Mouse (Mus musculus) forebrain, embryonic 16.5 days (tissue): ENCODE measurements around the gene Map3k4. TPM values are rescaled to one million over a fixed set of nuclear protein-coding genes. Genes with fewer than 3 reads are reported as not detected.
"Not testable (repeated sequence)": the region's sequence is repeated elsewhere in the genome, so short reads cannot be mapped to it uniquely, and the experiment has no call there.

ENCODE experiments used
- ATAC-seq: fragments of 200-750 bp; cut with Nextera tagmentation; 2 replicates; pipeline ENCODE4 v1.8.0; 2017; ENCODE audit warnings: mild to moderate bottlenecking, moderate library complexity
- H3K27ac ChIP-seq: fragments of 300-500 bp; sonication (generic); 2 replicates; pipeline ENCODE4 v1.5.1; 2014; ENCODE audit warnings: low read length, control low read depth
- H3K27me3 ChIP-seq: fragments of 300-500 bp; sonication (generic); replicated peaks from 2 replicates; pipeline ENCODE4 v1.6.1; 2014; ENCODE audit warnings: low read length; ENCODE audit not compliant: control insufficient read depth, insufficient read depth
- H3K36me3 ChIP-seq: fragments of 300-500 bp; sonication (generic); 2 replicates; pipeline ENCODE4 v1.6.1; 2014; ENCODE audit not compliant: control insufficient read depth, insufficient read depth
- H3K4me1 ChIP-seq: fragments of 300-500 bp; sonication (generic); replicated peaks from 2 replicates; pipeline ENCODE4 v1.6.1; 2014; ENCODE audit warnings: low read length; ENCODE audit not compliant: control insufficient read depth, insufficient read depth
- H3K4me2 ChIP-seq: fragments of 300-500 bp; sonication (generic); 2 replicates; pipeline ENCODE4 v1.6.1; 2014; ENCODE audit warnings: mild to moderate bottlenecking, low read length, control low read depth
- H3K4me3 ChIP-seq: fragments of 300-500 bp; sonication (generic); replicated peaks from 2 replicates; pipeline ENCODE4 v1.5.1; 2014; ENCODE audit warnings: mild to moderate bottlenecking, low read length, control low read depth
- H3K9ac ChIP-seq: fragments of 300-500 bp; sonication (generic); replicated peaks from 2 replicates; pipeline ENCODE4 v1.6.1; 2014; ENCODE audit warnings: low read depth, low read length, control low read depth
- H3K9me3 ChIP-seq: fragments of 300-500 bp; sonication (generic); 2 replicates; pipeline ENCODE4 v1.6.1; 2016; ENCODE audit warnings: low read length; ENCODE audit not compliant: control insufficient read depth
- WGBS: fragments of 180-500 bp; shearing (Covaris S2); extraction: QIAGEN DNeasy Blood & Tissue Kit; methylation state at CpG from one replicate; pipeline ENCODE4 v1.1.7; 2014; 5-methylcytosine and 5-hydroxymethylcytosine counted together
- polyA plus RNA-seq: library from polyadenylated mRNA; unstranded; fragments of >200 nt; fragmentation: Nextera tagmentation; extraction: Ambion mirVana; gene quantifications from 2 replicates; pipeline ENCODE4 v1.2.1, GENCODE M21; 2015

Map3k4 gene
- polyA plus RNA-seq, 1 experiment from 2014 or later, result 37.8 TPM

GRCm38 (mm10) chr17:12295926-12296325 is 22.7 kb downstream of the Map3k4 start:
- not testable (repeated sequence) for ATAC-seq, H3K27ac ChIP-seq, H3K36me3 ChIP-seq, H3K4me2 ChIP-seq, H3K4me3 ChIP-seq, H3K27me3 ChIP-seq, H3K9ac ChIP-seq, H3K9me3 ChIP-seq
- peaks cover 37% of the 10 kb centered on the region for H3K4me1 ChIP-seq
- WGBS, result 92% methylated on average over 5 of the region's 5 CpGs

DNA sequence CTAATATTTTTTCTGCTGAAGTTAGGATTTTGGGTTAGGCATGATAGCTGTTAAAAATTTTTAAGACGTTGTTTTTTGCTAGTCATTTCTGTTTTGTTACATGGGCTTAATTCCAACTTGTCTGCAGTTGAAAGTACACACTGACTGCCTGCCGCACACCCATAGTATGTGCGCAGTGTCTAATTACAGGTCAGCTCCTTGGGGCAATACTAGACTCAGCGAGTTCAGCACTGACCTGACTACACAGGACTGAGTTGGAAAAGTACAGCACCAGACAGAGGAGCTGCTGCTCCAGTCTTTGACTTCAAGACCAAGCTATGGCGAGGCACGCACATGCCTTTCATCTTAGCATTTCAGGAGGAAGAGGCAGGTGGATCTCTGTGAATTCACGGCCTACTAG is 24.2 kb downstream of the Map3k4 start:
- 89% methylated on average over 7 of the region's 7 CpGs for WGBS
- no peaks in the 10 kb centered on the region for H3K27me3 ChIP-seq

DNA sequence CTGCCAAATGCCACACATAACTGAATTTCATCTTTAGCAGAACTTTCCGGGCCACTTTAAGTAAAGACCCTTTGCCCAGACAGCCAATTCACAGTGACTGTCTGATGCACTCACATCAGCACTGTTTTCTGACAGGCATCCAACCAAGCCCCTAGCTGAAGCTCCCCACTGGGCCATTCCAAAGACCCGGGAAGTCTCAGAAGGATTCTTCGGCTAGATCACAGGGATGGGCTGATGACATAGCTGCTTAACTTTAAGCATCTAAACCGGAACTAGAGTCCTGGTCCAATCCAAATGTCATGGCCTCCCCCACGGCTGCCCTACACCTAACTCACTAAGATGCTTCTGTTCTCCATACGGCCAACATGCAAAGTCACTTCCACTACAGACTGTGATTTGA is 25.0 kb downstream of the Map3k4 start:
- Histone ChIP-seq H3K4me2 (no peak overlapping the region), H3K9ac (no peak overlapping the region), H3K36me3 (no peaks in the 10 kb centered on the region), H3K9me3 (no peaks in the 10 kb centered on the region), H3K4me3 (no peak overlapping the region), H3K27me3 (no peaks in the 10 kb centered on the region), H3K27ac (no peak overlapping the region; the same call in 1 of the 2 replicates), H3K4me1 (peaks cover 29% of the 10 kb centered on the region)
- ATAC-seq, result no peak
- WGBS, result 58% methylated on average over 6 of the region's 6 CpGs

More for the DNA sequence above, 24.2 kb downstream of the Map3k4 start:
- no peak overlapping the region for H3K27ac ChIP-seq
- H3K36me3 ChIP-seq, result no peaks in the 10 kb centered on the region
- no peaks in the 10 kb centered on the region for H3K9me3 ChIP-seq
- no peak for ATAC-seq
- no peak overlapping the region for H3K9ac ChIP-seq
- peaks cover 33% of the 10 kb centered on the region for H3K4me1 ChIP-seq
- H3K4me2 ChIP-seq, result no peak overlapping the region
- no peak overlapping the region for H3K4me3 ChIP-seq

GRCm38 (mm10) chr17:12292877-12293276 is 25.7 kb downstream of the Map3k4 start:
- Histone ChIP-seq H3K27me3 (no peaks in the 10 kb centered on the region), H3K4me2 (no peak overlapping the region), H3K4me1 (peaks cover 29% of the 10 kb centered on the region), H3K9ac (no peak overlapping the region), H3K27ac (no peak overlapping the region), H3K4me3 (no peak overlapping the region), H3K36me3 (no peaks in the 10 kb centered on the region), H3K9me3 (no peaks in the 10 kb centered on the region)
- no peak for ATAC-seq
- WGBS, result 65% methylated on average over 8 of the region's 8 CpGs

- no peak for ATAC-seq
- H3K27ac ChIP-seq, result no peak overlapping the region
- WGBS, result 100% methylated on average over 1 of the region's 1 CpGs
- peaks cover 29% of the 10 kb centered on the region for H3K4me1 ChIP-seq
- H3K4me2 ChIP-seq, result no peak overlapping the region
- H3K9me3 ChIP-seq, result no peaks in the 10 kb centered on the region
- H3K4me3 ChIP-seq, result no peak overlapping the region
- H3K36me3 ChIP-seq, result no peaks in the 10 kb centered on the region
- no peaks in the 10 kb centered on the region for H3K27me3 ChIP-seq
- H3K9ac ChIP-seq, result no peak overlapping the region
Measured at GRCm38 (mm10) chr17:12292356-12292755, 26.2 kb downstream of the Map3k4 start.

DNA sequence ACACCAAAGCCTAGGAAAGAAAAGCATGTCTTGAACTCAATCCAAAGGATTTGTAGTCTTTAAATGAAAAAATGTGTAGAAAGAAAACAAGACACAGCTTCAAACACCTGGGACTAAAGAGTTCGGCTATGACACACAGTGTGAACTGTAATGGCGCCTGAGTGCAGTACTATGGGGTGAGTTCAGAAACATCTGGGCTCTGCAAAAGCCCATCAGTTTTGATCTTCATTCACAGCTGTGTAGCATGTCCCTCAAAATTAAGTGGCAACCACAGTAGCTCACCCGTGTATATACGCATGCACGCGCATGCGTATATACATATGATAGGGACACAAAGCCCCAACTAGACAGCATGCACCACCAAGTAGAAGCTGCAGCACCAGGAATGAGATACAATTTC is 27.4 kb downstream of the Map3k4 start:
- peak; percentile 62 for ATAC-seq
- no peaks in the 10 kb centered on the region for H3K36me3 ChIP-seq
- H3K27ac ChIP-seq, result peak overlapping the region; percentile 75
- H3K9me3 ChIP-seq, result no peaks in the 10 kb centered on the region
- H3K4me3 ChIP-seq, result no peak overlapping the region
- peak overlapping the region; percentile 18 for H3K4me2 ChIP-seq
- WGBS, result 77% methylated on average over 7 of the region's 7 CpGs
- H3K27me3 ChIP-seq, result no peaks in the 10 kb centered on the region
- peaks cover 25% of the 10 kb centered on the region for H3K4me1 ChIP-seq
- no peak overlapping the region for H3K9ac ChIP-seq

- Histone ChIP-seq H3K4me1 (peaks cover 25% of the 10 kb centered on the region), H3K27me3 (no peaks in the 10 kb centered on the region), H3K9me3 (no peaks in the 10 kb centered on the region), H3K36me3 (no peaks in the 10 kb centered on the region), H3K4me2 (peak overlapping the region; percentile 18), H3K4me3 (no peak overlapping the region), H3K9ac (no peak overlapping the region), H3K27ac (peak overlapping the region; percentile 75)
- WGBS, result 17% methylated on average over 10 of the region's 10 CpGs
- ATAC-seq, result peak; percentile 98
Measured at GRCm38 (mm10) chr17:12290735-12291134, 27.9 kb downstream of the Map3k4 start.

GRCm38 (mm10) chr17:12289836-12290235 is 28.8 kb downstream of the Map3k4 start:
- H3K27ac ChIP-seq, H3K4me2 ChIP-seq, H3K4me3 ChIP-seq, H3K9me3 ChIP-seq, H3K27me3 ChIP-seq, H3K36me3 ChIP-seq, H3K9ac ChIP-seq, ATAC-seq: not testable (repeated sequence)
- 74% methylated on average over 1 of the region's 1 CpGs for WGBS
- H3K4me1 ChIP-seq, result peaks cover 25% of the 10 kb centered on the region

DNA sequence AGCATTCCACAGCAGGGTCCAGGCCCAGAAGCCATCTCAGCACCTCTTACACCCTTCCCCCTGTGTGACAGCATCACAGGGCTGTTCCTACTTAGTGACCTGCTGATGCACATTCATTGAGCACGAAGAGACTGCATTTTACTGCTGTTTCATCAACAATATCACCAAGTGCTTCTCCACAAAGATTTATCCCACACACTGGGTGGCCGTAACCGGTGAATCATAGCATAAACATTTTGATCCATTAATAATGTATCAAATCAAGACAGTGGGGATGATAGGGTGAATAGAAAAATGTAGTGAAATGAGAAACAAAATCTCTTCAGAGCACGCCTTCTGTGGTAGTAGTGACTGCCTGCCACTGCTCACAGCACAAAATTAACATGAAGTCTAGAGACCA is 29.7 kb downstream of the Map3k4 start:
- 92% methylated on average over 4 of the region's 4 CpGs for WGBS
- Histone ChIP-seq H3K4me3 (no peak overlapping the region), H3K9ac (no peak overlapping the region), H3K4me2 (no peak overlapping the region), H3K27me3 (no peaks in the 10 kb centered on the region), H3K9me3 (no peaks in the 10 kb centered on the region), H3K36me3 (no peaks in the 10 kb centered on the region), H3K27ac (no peak overlapping the region), H3K4me1 (peaks cover 23% of the 10 kb centered on the region)
- ATAC-seq, result no peak

- no peak overlapping the region for H3K4me3 ChIP-seq
- ATAC-seq, result no peak
- H3K4me1 ChIP-seq, result peaks cover 13% of the 10 kb centered on the region
- H3K27ac ChIP-seq, result no peak overlapping the region
- 91% methylated on average over 10 of the region's 10 CpGs for WGBS
- no peak overlapping the region for H3K9ac ChIP-seq
- H3K36me3 ChIP-seq, result no peaks in the 10 kb centered on the region
- H3K27me3 ChIP-seq, result no peaks in the 10 kb centered on the region
- peaks cover 5% of the 10 kb centered on the region; the same call in 1 of the 2 replicates for H3K9me3 ChIP-seq
- no peak overlapping the region for H3K4me2 ChIP-seq
Measured at GRCm38 (mm10) chr17:12279810-12280209, 38.8 kb downstream of the Map3k4 start.
